Mouse (Mus musculus) layer of hippocampus, adult 2 months (tissue): ENCODE data around the gene Tex19.1. TPM values are rescaled to one million over a fixed set of nuclear protein-coding genes. Genes with fewer than 3 reads are reported as not detected.

ENCODE experiments used
- DNase-seq, 2 experiments: peaks; one replicate each; pipeline ENCODE4 v3.0.0; 2022; ENCODE audit warnings: low spot score in 2 of 2
- H3K27ac ChIP-seq: fragments of 200-600 bp; 2 replicates; pipeline ENCODE4 v1.8.1; 2022
- H3K4me3 ChIP-seq: fragments of 200-600 bp; 2 replicates; pipeline ENCODE4 v1.8.1; 2022; ENCODE audit warnings: mild to moderate bottlenecking
- CTCF ChIP-seq: fragments of 200-600 bp; conservative IDR thresholded peaks from 2 replicates; pipeline ENCODE4 v1.8.1; 2022; ENCODE audit warnings: antibody characterized with exemption, mild to moderate bottlenecking, moderate library complexity
- total RNA-seq, 2 experiments: library from RNA; stranded (reverse); gene quantifications; 2 replicates each; pipeline ENCODE4 v1.2.3; 2021

Gene Tex19.1
- total RNA-seq, 2 experiments from 2014 or later, result not detected

GRCm38 (mm10) chr11:121122024-121122670 lies 23.8 kb upstream of the Tex19.1 start:
- no peak for TF ChIP-seq CTCF
- no peak for DNase-seq
- Histone ChIP-seq H3K27ac (no peak overlapping the region), H3K4me3 (no peak overlapping the region)

GRCm38 (mm10) chr11:121123438-121123837 lies 22.5 kb upstream of the Tex19.1 start:
- no peak for TF ChIP-seq CTCF
- Histone ChIP-seq H3K27ac (no peak overlapping the region), H3K4me3 (no peak overlapping the region)
- DNase-seq, result peak in 1 of 2 experiments; percentile 16

- Histone ChIP-seq H3K27ac (no peak overlapping the region), H3K4me3 (no peak overlapping the region)
- no peak for DNase-seq
- TF ChIP-seq CTCF, result no peak
Observed at GRCm38 (mm10) chr11:121125522-121126172, 20.3 kb upstream of the Tex19.1 start.

- no peak overlapping the region for H3K27ac ChIP-seq
- TF ChIP-seq CTCF, result peak; percentile 63
- no peak for DNase-seq
- H3K4me3 ChIP-seq, result no peak overlapping the region
Observed at GRCm38 (mm10) chr11:121126395-121126794, 19.5 kb upstream of the Tex19.1 start.

- H3K4me3 ChIP-seq, result no peak overlapping the region
- no peak for TF ChIP-seq CTCF
- no peak for DNase-seq
- H3K27ac ChIP-seq, result no peak overlapping the region
Observed at GRCm38 (mm10) chr11:121127441-121127840, 18.5 kb upstream of the Tex19.1 start.

GRCm38 (mm10) chr11:121129616-121130015 lies 16.3 kb upstream of the Tex19.1 start:
- Histone ChIP-seq H3K27ac (no peak overlapping the region), H3K4me3 (no peak overlapping the region)
- DNase-seq, result no peak
- no peak for TF ChIP-seq CTCF

GRCm38 (mm10) chr11:121134600-121134999 lies 11.3 kb upstream of the Tex19.1 start:
- TF ChIP-seq CTCF, result no peak
- no peak for DNase-seq
- Histone ChIP-seq H3K4me3 (no peak overlapping the region), H3K27ac (no peak overlapping the region)

GRCm38 (mm10) chr11:121137682-121138081 lies 8.3 kb upstream of the Tex19.1 start:
- no peak for TF ChIP-seq CTCF
- Histone ChIP-seq H3K27ac (no peak overlapping the region), H3K4me3 (no peak overlapping the region)
- no peak for DNase-seq

- Histone ChIP-seq H3K4me3 (no peak overlapping the region), H3K27ac (no peak overlapping the region)
- no peak for DNase-seq
- TF ChIP-seq CTCF, result peak; percentile 60
Observed at GRCm38 (mm10) chr11:121138732-121139131, 7.2 kb upstream of the Tex19.1 start.

- DNase-seq, result no peak
- Histone ChIP-seq H3K27ac (no peak overlapping the region), H3K4me3 (no peak overlapping the region)
- no peak for TF ChIP-seq CTCF
Observed at GRCm38 (mm10) chr11:121143325-121144015, 2.5 kb upstream of the Tex19.1 start.

GRCm38 (mm10) chr11:121148193-121148592 lies 2.2 kb downstream of the Tex19.1 start:
- DNase-seq, result no peak
- peak; percentile 55 for TF ChIP-seq CTCF
- H3K27ac ChIP-seq, result no peak overlapping the region
- H3K4me3 ChIP-seq, result no peak overlapping the region

- no peak overlapping the region for H3K4me3 ChIP-seq
- H3K27ac ChIP-seq, result no peak overlapping the region
- DNase-seq, result no peak
- no peak for TF ChIP-seq CTCF
Observed at GRCm38 (mm10) chr11:121154203-121154602, 8.3 kb downstream of the Tex19.1 start.

GRCm38 (mm10) chr11:121156411-121156891 lies 10.5 kb downstream of the Tex19.1 start:
- DNase-seq, result peak in 1 of 2 experiments; percentile 14
- peak overlapping the region; percentile 35 for H3K4me3 ChIP-seq
- no peak for TF ChIP-seq CTCF
- no peak overlapping the region for H3K27ac ChIP-seq
